In genomic region chr6:89678522-89678921, GRCm38 (mm10) we compare ENCODE assay signal across 31 mouse cellular contexts. TPM values are rescaled to one million over a fixed set of nuclear protein-coding genes. Genes with fewer than 3 reads are reported as not detected.
"Had no signal": no experiment of that assay in that cellular context is flagged by ENCODE, and none has a peak within 500 bp of the region (broad histone marks: within the 10 kb centered on the region; RNA-seq: fewer than 3 reads in every experiment).

No protein-coding gene starts in this region.

- H3K4me1 ChIP-seq: limb, embryonic 13.5 days; liver, embryonic 13.5 days; midbrain, embryonic 12.5 days had no signal

- H3K9me3 ChIP-seq: limb, embryonic 13.5 days; liver, embryonic 13.5 days; midbrain, embryonic 12.5 days; midbrain, embryonic 15.5 days had no signal

- H3K9ac ChIP-seq: limb, embryonic 13.5 days; liver, embryonic 13.5 days; midbrain, embryonic 12.5 days; midbrain, embryonic 15.5 days had no signal

- DNase-seq: kidney, adult 18-20 months; kidney, adult 9 months; kidney, postnatal 14 days; kidney, postnatal 4 days; left cerebral cortex, postnatal 4 days; liver; liver, embryonic 13.5 days; lung, adult 2 months; lung, postnatal 14 days; lung, postnatal 4 days; thymus, adult 18-20 months; thymus, postnatal 36 days had no signal

- H3K4me2 ChIP-seq: limb, embryonic 13.5 days; liver, embryonic 13.5 days; midbrain, embryonic 12.5 days; midbrain, embryonic 15.5 days had no signal

- H3K36me3 ChIP-seq: midbrain, embryonic 15.5 days had no signal

- H3K27me3 ChIP-seq: limb, embryonic 13.5 days; liver, embryonic 13.5 days; midbrain, embryonic 12.5 days; midbrain, embryonic 15.5 days had no signal

- H3K27ac ChIP-seq: limb, embryonic 13.5 days; liver, embryonic 13.5 days; midbrain, embryonic 12.5 days; midbrain, embryonic 15.5 days had no signal

- H3K4me3 ChIP-seq: limb, embryonic 13.5 days; liver, embryonic 13.5 days; midbrain, embryonic 12.5 days; midbrain, embryonic 15.5 days; myocyte had no signal

RNA-seq across cellular contexts. Expression of gene Vmn1r40, which starts 28.8 kb away (rescaled TPM):
- total RNA-seq: layer of hippocampus, adult 18-20 months; layer of hippocampus, postnatal 14 days; left cerebral cortex, adult 8-10 months; left cerebral cortex, postnatal 14 days; left cerebral cortex, postnatal 4 days; megakaryocyte progenitor cell, adult 5-6 weeks; megakaryocyte-erythroid progenitor cell, adult 5-6 weeks; monocyte, adult 5-6 weeks had no signal
- polyA plus RNA-seq: kidney, embryonic 16.5 days; limb, embryonic 13.5 days; liver, embryonic 13.5 days; liver, embryonic 16.5 days; lung, adult 2 months; lung, embryonic 16.5 days; midbrain, embryonic 12.5 days; midbrain, embryonic 15.5 days; myocyte; neural tube, embryonic 11.5 days; small intestine, adult 2 months; spleen, adult 2 months; stomach, embryonic 16.5 days; urinary bladder, adult 2 months had no signal
